9 mouse cellular contexts compared by ENCODE assay signal in genomic region chr5:147964776-147965175, GRCm38 (mm10). TPM values are rescaled to one million over a fixed set of nuclear protein-coding genes. Genes with fewer than 3 reads are reported as not detected.
DNase-seq lines count a peak whose midpoint lies in the region; ATAC-seq and TF ChIP-seq lines count a peak whose summit lies in the region.
"Had no signal": no experiment of that assay in that cellular context is flagged by ENCODE, and none has a peak within 500 bp of the region (broad histone marks: within the 10 kb centered on the region; RNA-seq: fewer than 3 reads in every experiment).

No protein-coding gene starts in this region.

- no peaks in the 10 kb centered on the region for H3K4me1 ChIP-seq in liver, embryonic 14.5 days (replicated peaks; ENCODE audit: control insufficient read depth in 2 of 2, insufficient read depth in 2 of 2, low read length in 1 of 2)

- no peak for TF ChIP-seq EP300 in liver, embryonic 14.5 days (IDR thresholded peaks at IDR 0.05; ENCODE audit: low read depth)

- H3K27me3 ChIP-seq in liver, embryonic 14.5 days (ENCODE audit: control insufficient read depth, insufficient read depth, low read length) = no peaks in the 10 kb centered on the region

- DNase-seq in cerebellum, adult 9-10 months = peak; percentile 50
- DNase-seq in cerebellum, adult 8-10 months = no peak
- peak; percentile 17 for DNase-seq in left cerebral cortex, postnatal 4 days
- DNase-seq in left cerebral cortex, postnatal 36 days (ENCODE audit: low spot score in 2 of 2) = no peak
- DNase-seq in R1 (ENCODE audit: low read depth, low spot score) = peak; percentile 72
- no peak for DNase-seq in liver, embryonic 14.5 days (ENCODE audit: low read depth in 3 of 3, low spot score in 3 of 3)
- DNase-seq in heart, postnatal 25 days (ENCODE audit: low spot score) = no peak

- no peak overlapping the region for H3K9ac ChIP-seq in liver, embryonic 14.5 days (replicated peaks)

- ATAC-seq in liver, embryonic 14.5 days (ENCODE audit: insufficient read depth) = no peak
- no peak for ATAC-seq in megakaryocyte-erythroid progenitor cell, adult 5-6 weeks (replicated peaks; ENCODE audit: low FRiP score, low TSS enrichment, poor library complexity, severe bottlenecking)
- ATAC-seq: inflammation-experienced regulatory T-cells, adult 6 months had no signal

- intact Hi-C loops in left cerebral cortex, postnatal 4 days (cut with DNase I) = no loop called here
- intact Hi-C loops in left cerebral cortex, postnatal 36 days (cut with DNase I) = no loop called here
- intact Hi-C loops in heart, postnatal 25 days (cut with DNase I) = no loop called here

- H3K4me2 ChIP-seq in liver, embryonic 14.5 days (ENCODE audit: low read depth) = no peak overlapping the region

- H3K9me3 ChIP-seq in liver, embryonic 14.5 days (ENCODE audit: control insufficient read depth, low read length) = no peaks in the 10 kb centered on the region

- WGBS in liver, embryonic 14.5 days (ENCODE audit: insufficient replicate concordance) = 41% methylated on average over 2 of the region's 2 CpGs

- no peak overlapping the region for H3K27ac ChIP-seq in liver, embryonic 14.5 days

- no peak overlapping the region for H3K4me3 ChIP-seq in liver, embryonic 14.5 days (ENCODE audit: insufficient read depth in 1 of 2, low read depth in 2 of 2, low read length in 2 of 2)

- H3K36me3 ChIP-seq in liver, embryonic 14.5 days (replicated peaks; ENCODE audit: control insufficient read depth, insufficient read depth, low read depth) = no peaks in the 10 kb centered on the region

- peak; percentile 61 for TF ChIP-seq CTCF in liver, embryonic 14.5 days (IDR thresholded peaks at IDR 0.05; ENCODE audit: low read depth)

RNA-seq across cellular contexts. Expression of gene Mtus2, which starts 7.7 kb away (rescaled TPM):
- total RNA-seq in left cerebral cortex, postnatal 4 days (2021) = 10 to 100 TPM; 54.7 to 57.7 TPM
- 10 to 100 TPM; 39.9 to 41.4 TPM for total RNA-seq in left cerebral cortex, postnatal 36 days (2021)
- polyA plus RNA-seq in liver, embryonic 14.5 days (2012; rRNA removed) = 0.15 and 0.48 TPM in 2 replicates
- polyA plus RNA-seq in liver, embryonic 14.5 days (2014; fragmentation: Nextera tagmentation; extraction: Ambion mirVana) = 0.80 and 1.2 TPM in 2 replicates
- total RNA-seq in megakaryocyte-erythroid progenitor cell, adult 5-6 weeks (2014; fragmentation: Nextera tagmentation) = 0.27 and 1.5 TPM in 2 replicates
- total RNA-seq in megakaryocyte-erythroid progenitor cell, adult 5-6 weeks (2017) = 0.65 and 1.8 TPM in 2 replicates
- total RNA-seq in heart, postnatal 25 days (2021) = 100 to 1,000 TPM in 1 of 2 experiments, 10 to 100 TPM in 1; 98.1 to 109 TPM

Comparison
In these comparisons a context has a peak if more than half of its experiments do, and no peak if none do; other contexts are left out.
1. DNase-seq: peak in cerebellum, adult 9-10 months (single experiment), left cerebral cortex, postnatal 4 days (single experiment) and R1 (single experiment); none in cerebellum, adult 8-10 months (single experiment), left cerebral cortex, postnatal 36 days (0 of 2), liver, embryonic 14.5 days (0 of 3) and heart, postnatal 25 days (single experiment).
2. RNA of gene Mtus2, which starts 7.7 kb away (total RNA-seq): 98.1 to 109 TPM in heart, postnatal 25 days, 54.7 to 57.7 TPM in left cerebral cortex, postnatal 4 days and 39.9 to 41.4 TPM in left cerebral cortex, postnatal 36 days; 0.27 to 1.8 TPM in megakaryocyte-erythroid progenitor cell, adult 5-6 weeks; every median in the first group is over 10 times any median in the second.